Mouse (Mus musculus) ES-E14 (cell line): ENCODE results near the gene Kcnn1.

ENCODE experiments used
- MAFK ChIP-seq: IDR thresholded peaks from 2 replicates; pipeline ENCODE4 v1.6.1; 2014; ENCODE audit warnings: mild to moderate bottlenecking, low read depth, low read length, inconsistent platforms; ENCODE audit not compliant: insufficient read depth
- ZC3H11A ChIP-seq: IDR thresholded peaks from 2 replicates; pipeline ENCODE4 v1.6.1; 2012; ENCODE audit warnings: low read depth, mild to moderate bottlenecking, inconsistent platforms, low read length, borderline replicate concordance

DNA sequence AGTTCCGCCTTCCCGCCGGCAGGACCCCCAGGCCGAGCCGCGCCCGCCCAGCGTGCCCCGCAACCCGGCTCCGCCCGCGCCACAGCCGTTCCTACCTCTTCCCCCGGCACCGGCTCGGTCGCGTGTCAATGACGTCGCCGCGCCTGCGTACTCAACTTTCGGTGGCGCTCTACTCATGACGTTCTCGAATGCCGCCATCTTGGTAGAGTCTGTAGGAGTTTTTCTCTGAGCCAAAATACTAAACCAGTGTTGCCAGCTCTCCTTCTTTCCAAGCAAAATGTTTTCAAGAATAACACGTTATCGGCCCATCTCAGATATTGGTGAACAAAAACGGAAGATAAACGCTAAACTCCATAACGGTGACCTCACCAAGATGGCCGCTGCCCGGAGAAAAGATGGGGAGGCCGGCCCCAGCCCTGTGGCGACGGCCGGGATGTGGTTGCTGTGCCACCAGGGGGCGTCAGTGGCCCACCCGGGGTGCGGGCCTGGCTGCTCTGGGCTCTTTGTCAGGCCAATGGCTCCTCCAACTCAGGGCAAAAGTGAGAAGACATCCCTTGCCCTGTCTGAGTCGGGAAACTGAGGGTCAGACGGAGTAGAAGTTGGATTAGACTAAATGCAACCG lies 10.4 kb upstream of the Kcnn1 start, which contains the start of gene Ccdc124:
- TF ChIP-seq ZC3H11A (no peak), MAFK (no peak)
